Mouse (Mus musculus) heart, embryonic 11.5 days (tissue): Measurements from ENCODE around the gene Ppip5k1. TPM values are rescaled to one million over a fixed set of nuclear protein-coding genes. Genes with fewer than 3 reads are reported as not detected.

Source experiments
- ATAC-seq: fragments of 200-750 bp; cut with Nextera tagmentation; replicated peaks from 2 replicates; pipeline ENCODE4 v1.8.0; 2017; ENCODE audit warnings: moderate library complexity; ENCODE audit not compliant: insufficient number of reproducible peaks, low FRiP score, low TSS enrichment
- H3K27ac ChIP-seq: fragments of 300-500 bp; sonication (generic); 2 replicates; pipeline ENCODE4 v1.5.1; 2014; ENCODE audit warnings: mild to moderate bottlenecking, low read depth, low read length
- H3K27me3 ChIP-seq: fragments of 300-500 bp; sonication (generic); 2 replicates; pipeline ENCODE4 v1.6.1; 2014; ENCODE audit warnings: mild to moderate bottlenecking, low read length, mixed read lengths; ENCODE audit not compliant: control insufficient read depth, insufficient read depth
- H3K36me3 ChIP-seq: fragments of 300-500 bp; sonication (generic); 2 replicates; pipeline ENCODE4 v1.6.1; 2014; ENCODE audit warnings: mild to moderate bottlenecking, low read length, moderate library complexity, mixed read lengths; ENCODE audit not compliant: control insufficient read depth, insufficient read depth
- H3K4me1 ChIP-seq: fragments of 300-500 bp; sonication (generic); 2 replicates; pipeline ENCODE4 v1.6.1; 2014; ENCODE audit warnings: low read length; ENCODE audit not compliant: control insufficient read depth, insufficient read depth
- H3K4me2 ChIP-seq: fragments of 300-500 bp; sonication (generic); 2 replicates; pipeline ENCODE4 v1.6.1; 2014; ENCODE audit warnings: mild to moderate bottlenecking, moderate library complexity
- H3K4me3 ChIP-seq: fragments of 300-500 bp; sonication (generic); 2 replicates; pipeline ENCODE4 v1.5.1; 2014; ENCODE audit warnings: low read depth, low read length
- H3K9ac ChIP-seq: fragments of 300-500 bp; sonication (generic); 2 replicates; pipeline ENCODE4 v1.6.1; 2014; ENCODE audit warnings: mild to moderate bottlenecking, low read depth, low read length, moderate library complexity
- H3K9me3 ChIP-seq: fragments of 300-500 bp; sonication (generic); replicated peaks from 2 replicates; pipeline ENCODE4 v1.6.1; 2016; ENCODE audit warnings: low read length; ENCODE audit not compliant: control insufficient read depth
- WGBS: fragments of 180-500 bp; shearing (Covaris S2); extraction: QIAGEN DNeasy Blood & Tissue Kit; methylation state at CpG from one replicate; pipeline ENCODE4 v1.1.7; 2014; ENCODE audit not compliant: insufficient replicate concordance; 5-methylcytosine and 5-hydroxymethylcytosine counted together
- polyA plus RNA-seq: library from polyadenylated mRNA; unstranded; fragments of >200 nt; fragmentation: Nextera tagmentation; extraction: Ambion mirVana; gene quantifications from 2 replicates; pipeline ENCODE4 v1.2.1, GENCODE M21; 2014

Gene Ppip5k1
- polyA plus RNA-seq, 1 experiment from 2014 or later: 11.5 TPM

DNA sequence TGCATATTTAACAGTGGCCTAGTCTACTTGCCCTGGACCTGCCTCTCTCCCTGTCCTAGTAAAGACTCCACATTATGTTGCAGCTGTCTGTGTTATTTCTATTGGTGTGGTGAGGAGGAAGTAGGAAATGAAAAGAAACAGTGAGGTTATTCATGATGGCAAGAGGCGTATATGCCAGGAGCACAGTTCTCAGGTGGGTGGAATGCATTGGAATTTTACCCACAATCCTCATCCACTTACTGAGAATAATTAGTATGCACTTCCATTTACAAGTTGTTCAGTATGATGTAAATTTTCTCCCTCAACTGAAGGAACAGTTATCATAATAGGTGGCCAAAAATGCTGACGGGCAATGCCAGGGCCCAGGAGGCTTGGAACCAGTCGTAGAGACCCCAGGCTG lies 8.5 kb upstream of the Ppip5k1 start:
- H3K27ac ChIP-seq: no peak overlapping the region
- H3K4me3 ChIP-seq: no peak overlapping the region
- no peak overlapping the region for H3K4me2 ChIP-seq
- H3K36me3 ChIP-seq: no peaks in the 10 kb centered on the region
- H3K9me3 ChIP-seq: no peaks in the 10 kb centered on the region
- WGBS: 80% methylated on average over 3 of the region's 3 CpGs
- no peak overlapping the region for H3K9ac ChIP-seq
- no peak for ATAC-seq
- peaks cover 10% of the 10 kb centered on the region for H3K27me3 ChIP-seq
- H3K4me1 ChIP-seq: peaks cover under 1% of the 10 kb centered on the region

DNA sequence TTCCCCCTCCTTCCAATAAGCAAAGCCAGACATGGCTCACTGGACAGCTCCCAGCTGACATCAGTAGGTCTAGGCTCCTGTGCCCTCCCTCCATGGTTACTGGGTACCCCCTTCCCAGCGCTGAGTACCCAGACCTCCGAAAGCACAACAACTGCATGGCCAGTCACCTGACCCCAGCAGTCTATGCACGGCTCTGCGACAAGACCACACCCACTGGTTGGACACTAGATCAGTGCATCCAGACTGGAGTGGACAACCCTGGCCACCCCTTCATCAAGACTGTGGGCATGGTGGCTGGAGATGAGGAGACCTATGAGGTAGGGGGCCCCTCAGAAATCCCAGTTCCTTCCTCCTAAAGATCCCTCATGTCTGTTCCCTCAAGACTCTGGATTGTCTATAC lies 4.3 kb upstream of the Ppip5k1 start:
- Histone ChIP-seq H3K4me3 (no peak overlapping the region), H3K4me1 (peaks cover 5% of the 10 kb centered on the region), H3K27me3 (peaks cover 25% of the 10 kb centered on the region), H3K9me3 (no peaks in the 10 kb centered on the region), H3K36me3 (no peaks in the 10 kb centered on the region), H3K4me2 (no peak overlapping the region), H3K9ac (no peak overlapping the region), H3K27ac (no peak overlapping the region)
- WGBS: 36% methylated on average over 4 of the region's 4 CpGs
- no peak for ATAC-seq

DNA sequence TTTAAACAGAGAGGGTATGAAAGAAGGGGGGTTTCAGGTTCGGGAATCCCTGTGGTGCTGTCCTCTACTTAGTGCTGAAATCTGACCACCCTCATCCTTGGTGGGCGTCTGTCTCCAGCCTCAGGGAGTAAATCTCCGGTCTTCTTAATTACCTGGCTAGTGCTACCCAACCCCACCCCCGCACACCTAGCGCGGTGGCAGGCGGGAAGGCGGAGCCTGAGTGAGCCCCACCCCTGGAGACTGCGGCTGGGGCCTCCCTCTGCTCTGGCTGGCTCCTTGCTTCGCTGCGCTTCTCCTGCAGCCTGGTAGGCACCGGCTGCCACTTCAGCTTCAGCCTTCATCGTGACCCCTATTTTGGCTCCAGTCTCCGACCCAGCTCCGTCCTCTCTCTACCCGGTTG lies 3.2 kb upstream of the Ppip5k1 start:
- Histone ChIP-seq H3K4me3 (0 out of 2 replicates have a peak overlapping the region, but pooled peaks have one; percentile 1), H3K4me1 (peaks cover 14% of the 10 kb centered on the region), H3K9ac (no peak overlapping the region), H3K27me3 (peaks cover 25% of the 10 kb centered on the region), H3K36me3 (no peaks in the 10 kb centered on the region), H3K4me2 (peak overlapping the region; percentile 49), H3K9me3 (no peaks in the 10 kb centered on the region), H3K27ac (no peak overlapping the region)
- ATAC-seq: no peak
- 2% methylated on average over 16 of the region's 16 CpGs for WGBS

DNA sequence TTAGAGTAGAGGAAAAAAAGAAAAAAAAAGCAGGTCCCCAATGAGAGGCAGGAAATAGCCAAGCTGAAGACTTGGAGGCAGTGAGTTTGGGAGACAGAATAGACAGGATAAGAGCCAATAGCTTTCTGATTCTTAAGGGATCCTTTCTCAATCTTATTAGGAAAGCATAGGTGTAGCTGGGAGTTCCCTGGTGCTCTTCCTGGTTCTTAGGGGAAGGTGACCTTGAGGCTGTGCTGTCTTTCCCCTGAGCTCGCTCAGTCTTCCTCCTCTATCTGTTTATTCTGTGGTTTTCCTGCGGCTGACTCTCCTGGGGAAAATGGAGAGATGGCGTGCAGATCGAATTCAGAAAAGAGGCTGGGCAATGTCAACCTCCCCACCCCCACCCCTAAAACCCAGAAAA lies 2.8 kb upstream of the Ppip5k1 start:
- Histone ChIP-seq H3K27ac (no peak overlapping the region), H3K9me3 (no peaks in the 10 kb centered on the region), H3K9ac (no peak overlapping the region), H3K36me3 (no peaks in the 10 kb centered on the region), H3K4me2 (peak overlapping the region; percentile 49; the same call in 1 of the 2 replicates), H3K4me3 (no peak overlapping the region), H3K4me1 (peaks cover 14% of the 10 kb centered on the region), H3K27me3 (peaks cover 25% of the 10 kb centered on the region)
- no peak for ATAC-seq
- 6% methylated on average over 4 of the region's 4 CpGs for WGBS

DNA sequence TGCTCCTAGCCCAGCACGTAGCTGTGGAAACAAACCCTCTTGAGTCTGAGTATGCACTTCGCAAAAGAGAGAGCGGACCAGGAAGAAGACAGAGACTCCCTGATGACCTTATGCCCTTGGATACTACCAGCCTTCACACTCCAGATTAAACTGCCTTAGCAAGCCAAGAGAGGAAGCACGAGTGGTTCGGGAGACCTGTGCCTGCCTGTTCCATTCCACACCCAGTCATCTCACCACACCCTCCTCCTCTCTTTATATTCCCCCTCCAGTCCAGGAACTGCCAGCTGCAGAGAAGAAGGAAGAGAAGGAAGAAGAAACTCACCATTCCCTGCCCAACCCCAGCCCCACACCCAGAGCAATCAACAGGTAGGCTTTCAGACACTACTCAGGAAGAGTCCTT lies 2.3 kb upstream of the Ppip5k1 start, which contains the start of gene Ckmt1:
Gene Ckmt1, plus strand, starts transcription at position 221 of the 400 bp plus-strand sequence.
- peaks cover 25% of the 10 kb centered on the region for H3K27me3 ChIP-seq
- 48% methylated on average over 5 of the region's 5 CpGs for WGBS
- no peak within 1 kb of the TSS for H3K27ac ChIP-seq
- H3K9ac ChIP-seq: no peak within 1 kb of the TSS
- H3K4me2 ChIP-seq: peak within 1 kb of the TSS; percentile 49
- peaks cover 14% of the 10 kb centered on the region for H3K4me1 ChIP-seq
- ATAC-seq: no peak
- H3K9me3 ChIP-seq: no peaks in the 10 kb centered on the region
- 0 out of 2 replicates have a peak within 1 kb of the TSS, but pooled peaks have one; percentile 1 for H3K4me3 ChIP-seq
- no peaks in the 10 kb centered on the region for H3K36me3 ChIP-seq

DNA sequence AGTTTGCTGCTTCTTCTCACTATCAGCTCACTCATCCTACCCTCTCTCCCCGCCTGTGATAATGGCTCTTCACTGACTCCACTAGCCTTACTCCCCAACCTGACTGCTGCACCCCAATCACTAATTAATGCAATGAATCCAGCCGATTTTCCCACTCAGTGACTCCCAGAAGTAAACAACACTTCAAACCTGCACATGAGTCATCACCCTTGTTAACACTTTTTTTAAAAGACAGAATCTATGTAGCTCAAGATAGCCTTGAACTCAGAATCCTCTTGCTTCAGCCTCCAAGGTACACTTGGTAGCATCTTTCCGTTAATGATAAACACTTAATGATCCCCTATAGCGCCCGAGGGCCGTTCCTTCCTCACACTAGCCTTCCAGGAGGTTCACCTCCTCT lies 818 bp downstream of the Ppip5k1 start:
- H3K36me3 ChIP-seq: no peaks in the 10 kb centered on the region
- H3K27ac ChIP-seq: no peak overlapping the region
- H3K4me1 ChIP-seq: peaks cover 14% of the 10 kb centered on the region
- peak overlapping the region; percentile 74 for H3K9ac ChIP-seq
- ATAC-seq: no peak
- H3K4me2 ChIP-seq: peak overlapping the region; percentile 88
- peaks cover 22% of the 10 kb centered on the region for H3K27me3 ChIP-seq
- H3K4me3 ChIP-seq: peak overlapping the region; percentile 69
- WGBS: 2% methylated on average over 6 of the region's 6 CpGs
- no peaks in the 10 kb centered on the region for H3K9me3 ChIP-seq

DNA sequence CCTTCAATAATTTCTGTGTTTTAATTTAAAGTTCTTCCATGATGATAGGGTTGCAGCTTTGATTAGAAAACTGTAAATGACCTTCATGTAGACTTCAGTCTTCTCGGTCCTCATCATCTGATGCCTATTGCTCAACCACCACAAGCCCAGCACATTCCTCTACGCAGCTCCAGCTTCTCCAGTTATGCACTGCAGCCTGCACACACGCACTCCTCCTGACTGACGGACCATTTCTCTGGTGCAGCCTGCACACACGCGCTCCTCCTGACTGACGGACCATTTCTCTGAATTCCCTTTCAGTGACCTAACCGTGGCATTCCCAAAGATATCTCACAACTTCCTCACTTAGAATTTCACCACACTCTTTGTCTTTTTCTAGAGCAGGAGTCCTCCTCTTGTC lies 2.0 kb downstream of the Ppip5k1 start:
- Histone ChIP-seq H3K4me2 (no peak overlapping the region), H3K27ac (no peak overlapping the region)
- WGBS: 44% methylated on average over 8 of the region's 8 CpGs

DNA sequence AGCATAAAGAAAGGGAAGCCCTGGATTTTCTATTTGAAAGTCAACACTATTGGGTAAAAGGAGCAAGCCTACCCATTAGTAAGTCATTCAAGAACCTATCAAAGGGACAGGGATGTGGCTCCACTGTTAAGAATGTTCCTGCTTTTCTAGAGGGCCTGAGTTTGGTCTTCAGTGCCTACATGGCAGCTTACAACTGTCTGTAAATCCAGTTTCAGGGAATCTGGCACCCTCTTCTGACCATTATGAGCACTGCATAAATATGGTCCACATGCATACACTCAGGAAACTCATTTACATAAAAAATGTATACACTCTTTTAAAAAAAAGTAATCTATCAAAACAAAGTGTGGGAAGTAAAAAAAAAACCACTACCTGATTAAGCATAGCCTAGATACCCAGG lies 16.1 kb downstream of the Ppip5k1 start:
- Histone ChIP-seq H3K36me3 (0 out of 2 replicates have a peak, but pooled peaks cover 2% of the 10 kb centered on the region), H3K27ac (no peak overlapping the region)
- no peak for ATAC-seq

More for the DNA sequence above, 2.0 kb downstream of the Ppip5k1 start:
- no peak overlapping the region for H3K9ac ChIP-seq
- no peaks in the 10 kb centered on the region for H3K36me3 ChIP-seq
- H3K4me3 ChIP-seq: no peak overlapping the region
- no peaks in the 10 kb centered on the region for H3K9me3 ChIP-seq
- H3K4me1 ChIP-seq: peaks cover 10% of the 10 kb centered on the region; the same call in 1 of the 2 replicates
- peaks cover 11% of the 10 kb centered on the region; the same call in 1 of the 2 replicates for H3K27me3 ChIP-seq
- ATAC-seq: no peak

DNA sequence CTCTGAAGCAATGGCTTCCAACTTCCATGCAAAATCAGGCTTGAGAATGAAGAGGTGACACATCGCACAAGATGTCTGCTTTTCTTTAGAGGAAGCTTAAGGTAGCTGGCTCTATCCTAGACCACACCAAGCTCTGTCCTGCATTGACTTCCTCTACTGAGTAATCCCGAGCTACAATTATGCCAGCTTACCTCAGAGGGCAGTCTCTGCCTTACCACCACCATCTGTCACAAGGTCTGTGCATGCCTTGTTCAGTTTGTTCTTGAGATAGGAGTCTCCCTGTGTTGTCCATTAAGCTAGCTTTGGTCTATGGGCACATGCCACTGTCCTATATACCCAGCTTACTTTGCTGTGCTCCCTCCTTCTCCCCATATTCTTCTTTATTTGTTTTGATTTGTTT lies 25.7 kb downstream of the Ppip5k1 start:
- Histone ChIP-seq H3K27me3 (no peaks in the 10 kb centered on the region), H3K4me1 (no peaks in the 10 kb centered on the region), H3K36me3 (no peaks in the 10 kb centered on the region), H3K9me3 (no peaks in the 10 kb centered on the region), H3K9ac (no peak overlapping the region), H3K27ac (no peak overlapping the region), H3K4me2 (no peak overlapping the region), H3K4me3 (no peak overlapping the region)
- no peak for ATAC-seq
- WGBS: 85% methylated on average over 2 of the region's 2 CpGs

More for the DNA sequence above, 16.1 kb downstream of the Ppip5k1 start:
- Histone ChIP-seq H3K4me2 (no peak overlapping the region), H3K4me3 (no peak overlapping the region), H3K4me1 (no peaks in the 10 kb centered on the region), H3K9me3 (no peaks in the 10 kb centered on the region), H3K9ac (no peak overlapping the region), H3K27me3 (no peaks in the 10 kb centered on the region)
